Mouse (Mus musculus) spleen, adult 12 weeks (tissue): ENCODE measurements around the gene Otc.

Experiments
- DNase-seq: peaks from one replicate; pipeline ENCODE4 v3.0.0; 2022; ENCODE audit warnings: low spot score

The Otc gene

DNA sequence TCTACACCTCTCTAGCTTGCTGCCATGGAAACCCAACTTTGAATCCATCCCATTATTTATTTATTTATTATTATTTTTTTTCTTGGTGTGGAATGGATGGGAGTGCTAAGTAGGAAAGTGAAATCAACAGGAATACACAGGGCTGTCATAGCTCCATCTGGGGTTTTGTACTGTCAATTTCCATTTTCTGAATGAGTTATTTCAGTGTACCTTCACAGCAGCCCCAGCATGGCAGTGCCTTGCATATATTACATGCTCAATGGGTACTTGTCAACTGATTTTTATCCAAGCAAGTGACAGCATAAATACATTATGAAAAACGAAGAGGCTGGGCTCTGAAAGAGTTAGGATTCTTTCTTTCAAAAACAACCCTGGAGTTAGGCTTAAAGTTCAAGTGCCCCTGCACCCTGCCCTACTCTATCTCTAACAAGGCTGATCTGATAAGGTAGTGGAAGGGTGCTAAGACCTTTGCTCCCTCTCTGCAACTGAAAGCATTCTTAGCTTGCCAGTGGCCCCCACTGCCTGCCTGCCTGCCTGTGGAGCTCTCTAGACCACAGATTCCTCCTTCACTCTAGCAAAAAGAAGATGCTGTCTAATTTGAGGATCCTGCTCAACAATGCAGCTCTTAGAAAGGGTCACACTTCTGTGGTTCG, at the start of gene Otc:
Gene Otc (plus strand): TSS at position 454 of the 653 bp plus-strand sequence.
- DNase-seq: no peak

- no peak for DNase-seq
Observed at GRCm38 (mm10) chrX:10205937-10206336, 46.2 kb upstream of the Otc start.

- DNase-seq: peak; percentile 38
Observed at GRCm38 (mm10) chrX:10215972-10216371, 36.1 kb upstream of the Otc start.

- peak; percentile 78 for DNase-seq
Observed at GRCm38 (mm10) chrX:10216410-10216949, 35.6 kb upstream of the Otc start, which contains the start of gene Rpgr. Gene Rpgr (minus strand): TSS chrX:10216920.

DNA sequence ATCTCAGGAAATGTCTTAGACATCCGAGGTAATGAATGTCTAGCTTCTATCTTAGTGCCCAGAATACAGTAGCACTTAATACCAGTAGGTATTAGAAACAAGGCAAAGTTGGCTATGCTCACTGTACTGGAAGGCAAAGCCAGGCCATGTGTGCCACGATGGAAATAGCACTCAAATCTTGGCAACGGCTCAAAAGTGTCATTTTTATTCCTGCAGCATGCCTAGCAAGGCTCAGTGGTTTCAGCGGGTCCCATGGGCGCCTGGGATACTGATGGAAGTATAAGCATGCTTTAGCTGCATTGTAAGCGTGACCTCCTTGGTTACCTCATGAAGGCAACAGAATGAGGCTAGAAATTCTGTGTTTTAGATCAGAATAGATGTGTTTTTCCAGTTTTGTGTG, 32.8 kb upstream of the Otc start:
- DNase-seq: no peak

DNA sequence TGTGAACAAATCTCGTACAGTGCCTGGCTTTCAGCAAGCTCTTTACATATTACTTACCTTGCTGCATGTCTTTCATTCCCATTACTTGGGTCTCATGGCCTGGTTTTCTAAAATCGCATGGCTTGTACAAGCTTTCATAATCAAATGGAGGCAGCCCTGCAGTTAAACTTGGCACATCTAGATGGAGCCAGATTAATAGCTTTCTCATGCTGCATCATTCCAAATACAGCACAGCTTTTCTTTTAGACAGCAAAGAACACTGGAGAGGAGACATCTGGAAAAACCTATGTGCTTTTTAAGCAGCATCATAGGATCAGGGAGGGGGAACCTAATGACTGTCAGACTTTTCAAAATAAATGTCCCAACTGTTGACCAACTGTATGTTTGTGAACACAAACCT, 19.1 kb upstream of the Otc start:
- no peak for DNase-seq

GRCm38 (mm10) chrX:10234617-10235016, 17.5 kb upstream of the Otc start:
- DNase-seq: no peak

DNA sequence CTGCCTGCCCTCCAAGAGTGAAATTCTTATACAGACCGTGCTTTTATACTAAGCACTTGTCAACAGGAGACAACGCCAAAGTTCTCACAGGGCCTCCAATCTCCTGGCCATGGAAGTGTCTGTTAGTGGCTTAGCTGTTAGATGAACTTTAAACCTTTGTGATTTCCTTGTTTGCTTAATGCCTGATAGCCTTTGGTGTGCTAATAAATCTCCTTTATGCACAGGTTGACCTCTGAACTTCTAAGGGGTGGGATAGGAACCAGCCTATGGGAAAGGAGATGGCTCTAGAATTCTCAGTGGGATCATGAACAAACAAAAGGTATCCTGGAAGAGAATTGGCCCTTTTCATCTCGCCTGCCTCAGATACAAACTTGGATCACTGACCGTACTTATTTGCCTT, 12.6 kb upstream of the Otc start:
- DNase-seq: no peak

DNA sequence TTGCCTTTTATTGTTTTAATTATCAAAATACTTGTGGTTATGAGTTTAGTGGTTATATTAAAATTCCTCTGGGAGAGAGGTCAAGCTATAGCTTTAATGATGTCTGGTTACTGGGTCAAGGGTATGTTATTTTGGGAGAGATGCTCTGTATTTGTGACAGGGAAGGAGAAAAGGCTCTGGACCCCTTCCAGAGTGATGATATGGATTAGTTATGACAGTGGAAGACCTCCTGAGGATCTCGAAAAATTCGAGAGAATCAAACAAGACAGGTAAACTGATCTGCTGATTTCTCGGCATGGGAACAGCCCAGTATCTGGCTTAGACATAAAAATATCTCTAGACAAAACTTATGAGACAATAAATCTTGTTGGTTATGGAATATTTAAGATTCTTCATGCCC, 8.2 kb upstream of the Otc start:
- no peak for DNase-seq

- DNase-seq: no peak
Observed at GRCm38 (mm10) chrX:10251357-10251756, 748 bp upstream of the Otc start.

- DNase-seq: no peak
Observed at GRCm38 (mm10) chrX:10257774-10258173, 5.7 kb downstream of the Otc start.

DNA sequence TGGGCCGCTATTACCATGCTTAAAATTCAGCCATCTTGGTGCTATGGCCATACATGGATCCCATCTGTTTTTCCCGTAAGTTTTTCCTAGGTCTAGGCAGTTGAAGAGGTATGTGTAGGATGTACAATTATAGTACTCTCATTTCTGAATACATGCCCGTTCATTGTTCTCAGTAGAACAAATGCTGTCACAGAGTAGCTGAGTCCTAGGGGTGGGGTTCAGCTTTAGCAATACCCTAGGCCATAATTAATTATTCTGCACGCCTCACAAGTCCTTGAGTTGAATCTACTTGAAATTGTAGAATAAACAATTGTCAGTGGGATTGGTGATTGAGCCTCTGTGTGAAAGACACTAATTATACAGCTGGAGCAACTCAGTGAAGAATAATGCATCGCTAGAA, 6.2 kb downstream of the Otc start:
- DNase-seq: no peak

DNA sequence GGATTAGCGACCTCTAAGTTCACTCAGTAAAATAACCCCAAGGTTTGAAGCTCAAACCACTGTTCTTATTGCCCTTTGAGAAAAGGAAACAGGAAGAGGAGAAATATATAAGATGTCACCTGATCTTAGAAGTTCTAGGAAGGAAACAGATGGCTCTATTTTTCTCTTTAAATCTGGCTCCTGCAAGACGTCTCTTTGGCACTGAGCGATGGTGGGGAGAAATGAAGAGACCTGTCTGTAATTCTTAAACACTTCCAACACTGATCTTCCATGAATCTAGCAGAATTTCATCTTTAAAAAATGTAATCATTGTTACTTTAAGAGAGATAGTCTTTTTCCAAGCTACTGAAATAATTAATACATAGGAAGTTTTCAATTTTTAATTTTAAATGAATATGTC, 16.2 kb downstream of the Otc start:
- no peak for DNase-seq

DNA sequence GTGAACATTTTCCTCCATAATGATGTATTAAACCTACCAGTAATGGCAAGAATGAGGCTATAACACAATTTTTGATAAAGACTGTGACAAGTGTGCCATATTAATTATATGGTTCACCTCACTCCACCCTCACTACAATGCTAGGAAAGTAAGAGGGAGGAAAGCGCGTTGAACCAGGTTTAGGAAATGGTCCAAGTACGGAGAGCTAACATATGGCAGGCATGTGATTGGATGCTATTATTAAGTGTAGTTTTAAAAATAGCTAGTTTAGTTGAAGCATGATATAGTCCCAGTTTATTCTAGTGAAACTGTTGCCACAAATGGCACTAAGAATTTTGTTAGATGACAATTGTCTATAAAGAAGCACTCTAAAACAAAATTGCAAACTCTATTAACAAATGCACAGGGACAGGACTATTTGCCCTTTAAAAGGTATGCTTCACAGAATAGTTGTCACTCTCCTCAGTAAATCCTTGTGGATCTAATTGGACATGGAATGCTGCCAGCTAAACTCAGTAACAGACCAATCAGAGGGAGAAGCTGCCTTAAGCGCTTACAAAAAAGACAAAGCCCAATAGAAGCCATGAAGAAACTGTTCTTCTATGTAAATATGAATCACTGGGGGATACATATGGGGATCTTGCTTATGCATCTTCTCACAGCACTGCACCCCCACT, 16.8 kb downstream of the Otc start:
- DNase-seq: no peak

- DNase-seq: no peak
Observed at GRCm38 (mm10) chrX:10297341-10297740, 45.2 kb downstream of the Otc start.

DNA sequence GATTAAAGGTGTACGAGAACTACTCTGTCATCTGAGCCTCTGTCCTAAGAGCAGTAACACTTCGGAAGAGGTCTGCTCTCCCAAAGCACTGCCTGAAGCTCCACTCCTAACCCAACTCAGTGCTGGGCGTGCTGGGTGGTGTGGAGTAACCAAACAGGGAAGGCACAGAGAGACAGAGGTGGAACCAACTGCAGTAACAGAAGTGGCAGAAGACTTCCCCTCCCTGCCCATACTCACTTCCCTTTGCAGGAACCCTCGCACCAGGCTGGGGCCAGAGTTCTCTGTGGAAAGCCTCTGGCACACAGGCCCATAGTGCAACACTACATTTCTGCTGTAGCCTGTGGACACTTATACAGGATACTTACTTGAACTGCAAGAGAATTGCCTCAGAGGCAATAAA, 66.1 kb downstream of the Otc start:
- no peak for DNase-seq

- DNase-seq: no peak
Observed at GRCm38 (mm10) chrX:10330246-10330645, 78.1 kb downstream of the Otc start.

DNA sequence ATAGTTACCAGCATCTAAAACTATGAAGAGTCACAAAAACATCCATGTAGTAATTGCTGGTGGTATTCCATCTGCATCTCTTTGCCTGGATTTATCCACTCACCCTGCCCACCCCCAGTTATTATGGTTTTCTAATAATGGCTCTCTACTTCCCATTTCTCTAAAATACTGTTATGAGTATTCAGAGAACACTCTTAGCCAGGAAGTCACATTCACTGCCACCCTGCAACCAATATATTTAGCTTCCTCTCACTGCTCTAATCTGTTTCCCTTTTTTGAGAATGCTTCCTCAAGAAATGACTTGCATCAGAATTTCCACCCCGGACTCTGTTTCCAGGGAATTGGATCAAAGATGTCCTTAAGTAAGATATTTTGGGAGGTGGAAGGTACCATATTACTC, 79.6 kb downstream of the Otc start:
- DNase-seq: no peak

DNA sequence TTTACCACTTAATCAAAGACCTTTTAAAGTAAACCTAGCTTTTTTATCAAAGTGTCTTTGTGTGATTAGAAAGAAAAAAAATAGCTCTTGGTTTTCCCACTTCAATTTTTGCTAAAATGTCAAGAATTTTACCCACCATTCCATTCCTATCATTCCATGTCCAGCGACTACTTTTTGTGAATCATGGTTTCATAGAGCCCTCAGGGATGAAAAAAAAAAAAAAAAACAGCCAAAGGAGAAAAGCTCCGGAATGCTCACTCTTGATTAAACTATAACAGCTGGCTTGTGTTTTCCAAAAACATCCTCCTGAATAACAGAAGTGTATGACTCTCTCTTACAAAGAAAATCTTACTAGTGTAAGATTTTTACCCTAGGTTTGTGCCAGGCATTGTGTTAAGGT, 84.7 kb downstream of the Otc start:
- no peak for DNase-seq

GRCm38 (mm10) chrX:10355867-10356266, 103.8 kb downstream of the Otc start:
- DNase-seq: no peak
